Mouse (Mus musculus) midbrain, embryonic 12.5 days (tissue): ENCODE results near the gene E130218I03Rik. TPM values are rescaled to one million over a fixed set of nuclear protein-coding genes. Genes with fewer than 3 reads are reported as not detected.

Experiments used
- ATAC-seq: fragments of 200-750 bp; cut with Nextera tagmentation; 2 replicates; pipeline ENCODE4 v1.8.0; 2017; ENCODE audit warnings: low read depth, moderate TSS enrichment, moderate library complexity; ENCODE audit not compliant: low FRiP score
- H3K27ac ChIP-seq: fragments of 300-500 bp; sonication (generic); replicated peaks from 2 replicates; pipeline ENCODE4 v1.5.1; 2016; ENCODE audit warnings: mild to moderate bottlenecking
- H3K27me3 ChIP-seq: fragments of 300-500 bp; sonication (generic); 2 replicates; pipeline ENCODE4 v1.6.1; 2016; ENCODE audit warnings: mild to moderate bottlenecking
- H3K36me3 ChIP-seq: fragments of 300-500 bp; sonication (generic); 2 replicates; pipeline ENCODE4 v1.6.1; 2016
- H3K4me1 ChIP-seq: fragments of 300-500 bp; sonication (generic); 2 replicates; pipeline ENCODE4 v1.6.1; 2016
- H3K4me2 ChIP-seq: fragments of 300-500 bp; sonication (generic); replicated peaks from 2 replicates; pipeline ENCODE4 v1.6.1; 2016; ENCODE audit warnings: mild to moderate bottlenecking, moderate library complexity
- H3K4me3 ChIP-seq: fragments of 300-500 bp; sonication (generic); 2 replicates; pipeline ENCODE4 v1.5.1; 2016; ENCODE audit warnings: mild to moderate bottlenecking
- H3K9ac ChIP-seq: fragments of 300-500 bp; sonication (generic); replicated peaks from 2 replicates; pipeline ENCODE4 v1.6.1; 2016; ENCODE audit warnings: mild to moderate bottlenecking, moderate library complexity
- H3K9me3 ChIP-seq: fragments of 300-500 bp; sonication (generic); 2 replicates; pipeline ENCODE4 v1.6.1; 2016; ENCODE audit warnings: mild to moderate bottlenecking
- WGBS: fragments of 180-500 bp; shearing (Covaris S2); methylation state at CpG from one replicate; pipeline ENCODE4 v1.1.7; 2016; 5-methylcytosine and 5-hydroxymethylcytosine counted together
- polyA plus RNA-seq: library from polyadenylated mRNA; unstranded; fragments of >200 nt; fragmentation: Nextera tagmentation; extraction: Ambion mirVana; gene quantifications from 2 replicates; pipeline ENCODE4 v1.2.1, GENCODE M21; 2016

E130218I03Rik gene
- polyA plus RNA-seq, 1 experiment from 2014 or later = 0.23 TPM

DNA sequence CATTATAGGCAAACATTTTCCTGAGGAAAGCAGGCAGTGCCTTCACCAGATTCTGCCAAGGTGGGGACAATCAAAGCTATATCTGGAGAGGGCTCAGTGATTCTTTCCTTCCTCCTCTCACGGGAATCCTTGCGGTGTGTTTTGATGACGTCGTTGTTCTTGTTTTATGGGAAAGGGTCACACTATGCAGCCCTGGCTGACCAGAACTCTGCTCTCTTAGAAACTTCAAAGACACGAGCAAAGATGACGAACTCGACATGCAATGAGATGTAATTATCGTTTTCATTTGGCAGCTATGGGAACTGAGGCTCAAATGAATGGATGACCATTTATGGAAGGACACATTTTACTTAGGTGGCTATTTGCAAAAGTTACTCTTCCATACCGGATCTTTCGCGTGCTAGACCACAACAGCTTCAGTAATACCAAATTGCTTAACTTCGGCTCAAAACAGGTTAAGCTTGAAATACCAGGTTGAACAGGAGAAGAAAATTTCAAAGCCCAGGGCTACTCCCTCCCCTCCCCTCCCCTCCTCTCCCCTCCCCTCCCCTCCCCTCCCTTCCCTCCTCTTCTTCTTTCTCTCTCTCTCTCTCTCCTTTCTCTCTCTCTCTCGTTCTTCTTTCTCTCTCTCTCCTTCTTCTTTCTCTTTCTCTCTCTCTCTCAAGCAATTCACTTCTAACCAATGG is 29.4 kb downstream of the E130218I03Rik start:
- H3K9me3 ChIP-seq = no peaks in the 10 kb centered on the region
- H3K4me1 ChIP-seq = 0 out of 2 replicates have a peak, but pooled peaks cover 3% of the 10 kb centered on the region
- H3K4me3 ChIP-seq = no peak overlapping the region
- H3K27me3 ChIP-seq = no peaks in the 10 kb centered on the region
- WGBS = 37% methylated on average over 12 of the region's 13 CpGs
- H3K9ac ChIP-seq = no peak overlapping the region
- no peak overlapping the region; the same call in 1 of the 2 replicates for H3K4me2 ChIP-seq
- H3K36me3 ChIP-seq = peaks cover 23% of the 10 kb centered on the region
- ATAC-seq = no peak
- H3K27ac ChIP-seq = no peak overlapping the region

DNA sequence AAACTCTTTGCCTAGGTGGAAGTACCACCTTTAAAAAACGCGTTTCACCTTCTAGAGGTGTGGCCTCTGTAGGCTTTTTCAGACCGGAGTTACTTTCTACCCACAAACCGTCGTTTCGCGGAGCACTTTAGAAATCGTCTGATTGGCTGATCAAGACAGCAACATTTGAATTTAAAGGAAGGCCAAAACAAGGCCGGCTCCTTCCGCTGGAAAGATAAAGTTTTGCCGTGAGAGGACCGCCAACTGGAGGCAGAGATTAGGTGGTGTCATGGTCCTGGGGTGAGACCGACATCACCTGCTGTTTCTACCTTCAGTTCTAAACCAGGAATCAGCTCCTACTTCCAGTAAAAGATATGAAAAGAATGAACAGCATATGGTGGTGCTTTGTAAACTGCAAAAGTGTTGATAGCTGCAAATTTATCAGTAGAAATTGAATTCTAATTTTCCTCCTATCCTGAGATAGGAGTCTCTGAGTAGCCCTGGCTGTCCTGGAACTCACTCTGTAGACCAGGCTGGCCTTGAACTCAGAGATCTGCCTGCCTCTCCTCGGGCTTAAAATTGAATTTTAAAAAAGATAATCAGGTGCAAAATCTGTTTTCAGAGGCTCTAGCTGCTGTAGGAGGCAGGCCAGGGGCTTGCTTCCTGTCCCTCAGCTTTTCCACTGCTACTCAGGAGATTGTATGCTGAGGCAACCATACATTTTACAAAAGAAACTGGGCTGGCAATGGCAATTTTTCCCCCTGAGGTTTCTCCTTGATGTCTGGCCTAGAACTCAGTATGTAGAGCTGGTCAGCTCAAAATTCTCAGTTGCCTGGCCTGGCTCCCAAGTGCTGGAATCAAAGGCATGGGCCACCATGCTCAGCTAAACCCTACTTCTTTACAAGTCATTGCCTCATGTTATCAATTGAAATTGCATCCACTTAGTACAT is 30.2 kb downstream of the E130218I03Rik start:
- peaks cover 29% of the 10 kb centered on the region for H3K36me3 ChIP-seq
- 6% methylated on average over 14 of the region's 14 CpGs for WGBS
- no peak overlapping the region for H3K27ac ChIP-seq
- H3K9me3 ChIP-seq = no peaks in the 10 kb centered on the region
- 0 out of 2 replicates have a peak, but pooled peaks cover 3% of the 10 kb centered on the region for H3K4me1 ChIP-seq
- H3K4me3 ChIP-seq = no peak overlapping the region
- H3K9ac ChIP-seq = no peak overlapping the region
- H3K27me3 ChIP-seq = no peaks in the 10 kb centered on the region
- H3K4me2 ChIP-seq = no peak overlapping the region; the same call in 1 of the 2 replicates
- ATAC-seq = no peak

DNA sequence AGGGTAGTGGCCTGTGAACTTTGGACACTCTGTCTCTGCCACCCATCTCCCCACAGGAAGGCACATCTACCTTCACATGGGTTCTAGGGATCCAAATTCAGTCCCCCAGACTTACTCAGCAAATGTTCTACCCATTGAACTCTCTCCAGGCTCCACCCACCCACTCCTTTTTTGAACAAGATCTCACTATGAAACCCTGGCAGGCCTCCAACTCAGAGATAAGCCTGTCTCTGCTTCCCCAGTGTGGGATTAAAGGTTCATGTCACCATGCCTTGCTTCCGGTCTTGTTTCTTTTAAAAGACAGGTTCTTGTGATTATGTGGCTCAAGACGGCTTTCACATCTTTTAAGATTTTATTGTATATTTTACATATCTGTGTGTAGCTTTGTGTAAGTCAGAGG is 41.5 kb downstream of the E130218I03Rik start:
- Histone ChIP-seq H3K9me3 (no peaks in the 10 kb centered on the region), H3K27me3 (no peaks in the 10 kb centered on the region), H3K4me1 (peaks cover 21% of the 10 kb centered on the region), H3K36me3 (peaks cover 33% of the 10 kb centered on the region), H3K9ac (no peak overlapping the region), H3K27ac (no peak overlapping the region), H3K4me3 (no peak overlapping the region), H3K4me2 (no peak overlapping the region)
- ATAC-seq = no peak
- 98% methylated on average over 2 of the region's 2 CpGs for WGBS

DNA sequence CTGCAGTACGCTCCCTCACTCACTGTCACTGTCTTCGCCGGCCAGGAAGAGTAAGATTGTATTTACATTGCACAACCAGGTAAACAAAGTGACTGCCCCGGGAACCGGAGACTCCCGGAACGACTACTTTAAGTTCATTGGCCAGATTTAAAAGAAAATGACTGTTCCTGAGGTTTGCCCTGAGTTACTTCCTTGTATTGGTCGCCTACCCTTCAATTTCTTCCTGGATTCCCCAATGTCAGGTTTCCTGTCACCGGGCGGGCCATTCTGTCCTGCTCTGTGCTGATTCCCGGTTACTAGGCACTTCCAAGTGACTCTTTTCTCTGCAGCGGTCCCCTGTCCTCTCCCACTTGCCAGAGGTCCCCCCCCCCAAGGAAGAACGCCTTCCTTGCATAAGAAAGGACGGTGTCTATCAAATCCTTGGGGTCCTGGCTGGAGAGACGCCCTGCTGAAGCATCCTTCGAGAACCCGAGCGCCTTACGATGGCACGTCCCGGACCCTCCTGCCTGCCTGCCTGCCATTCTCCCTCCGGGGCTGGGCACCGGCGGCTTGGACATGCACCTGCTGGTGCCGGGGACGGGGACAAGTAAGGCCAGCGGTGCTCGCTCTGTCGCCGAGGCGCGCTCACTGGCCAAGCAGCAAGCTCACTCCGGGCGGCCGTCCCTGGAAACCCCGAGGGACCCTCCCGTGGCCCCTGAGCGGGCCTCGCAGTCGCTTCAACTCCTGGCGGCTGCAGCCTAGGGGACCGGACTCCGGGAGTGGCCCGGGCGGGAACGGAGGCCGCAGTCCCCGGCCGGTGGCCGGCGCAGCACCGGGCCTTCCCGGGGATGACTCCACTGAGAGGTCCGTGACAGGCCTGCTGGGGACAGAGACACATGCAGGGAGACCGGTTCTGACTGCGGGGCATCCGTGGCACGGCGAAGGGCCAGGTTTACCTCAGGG is 43.0 kb downstream of the E130218I03Rik start:
- Histone ChIP-seq H3K4me3 (peak overlapping the region; percentile 88), H3K4me1 (peaks cover 21% of the 10 kb centered on the region), H3K27ac (peak overlapping the region; percentile 100), H3K9ac (peak overlapping the region; percentile 99), H3K27me3 (no peaks in the 10 kb centered on the region), H3K9me3 (no peaks in the 10 kb centered on the region), H3K36me3 (peaks cover 29% of the 10 kb centered on the region), H3K4me2 (peak overlapping the region; percentile 92)
- ATAC-seq = peak; percentile 35
- WGBS = 3% methylated on average over 59 of the region's 59 CpGs

DNA sequence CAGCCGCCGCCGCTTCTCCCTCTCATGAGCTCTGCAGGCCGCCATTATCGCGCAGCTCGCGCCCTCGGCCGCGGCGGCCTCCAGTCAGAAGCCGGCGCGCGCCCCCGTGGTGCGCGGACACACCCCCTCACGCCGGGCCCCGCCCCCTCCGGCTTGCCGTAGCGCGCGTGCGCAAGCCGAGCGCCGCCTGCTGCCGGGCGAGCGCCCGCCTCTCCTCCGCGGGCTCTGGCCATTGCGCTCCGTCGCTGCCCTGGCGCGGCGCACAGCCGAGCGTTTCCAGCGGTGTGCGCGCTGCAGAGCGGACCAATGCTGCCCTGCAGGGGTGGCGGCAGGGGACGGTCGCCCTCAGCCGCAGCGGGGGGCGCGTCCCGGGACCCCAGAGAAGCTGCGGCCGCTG is 43.7 kb downstream of the E130218I03Rik start:
- peak; percentile 95 for ATAC-seq
- under 1% methylated on average over 49 of the region's 59 CpGs for WGBS

DNA sequence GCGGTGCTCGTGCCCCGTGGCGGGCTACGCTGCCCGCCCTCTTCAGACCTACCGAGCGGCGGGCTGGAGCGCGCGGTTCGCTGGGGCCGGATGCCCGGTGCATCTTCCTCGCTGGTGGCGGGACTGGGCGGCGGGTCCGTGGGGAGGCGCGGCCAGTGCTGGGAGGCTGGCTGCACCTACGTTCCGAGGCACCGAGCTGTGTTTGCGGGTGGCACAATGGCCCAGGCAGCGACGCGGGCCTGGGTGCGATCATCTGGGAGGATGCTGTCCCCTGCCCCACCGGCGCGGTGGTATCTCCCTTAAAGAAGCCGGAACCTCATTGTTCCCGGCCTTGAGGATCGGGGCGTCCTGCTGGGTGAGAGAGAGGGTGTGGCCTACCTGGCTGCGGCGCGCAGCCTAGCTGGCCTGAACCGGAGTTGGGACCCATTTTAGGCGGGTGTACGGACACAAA is 44.1 kb downstream of the E130218I03Rik start, which contains the start of gene Pdik1l:
Pdik1l (minus strand) TSS at position 321 of the 451 bp plus-strand sequence.
- peak within 1 kb of the TSS; percentile 99 for H3K9ac ChIP-seq
- ATAC-seq = peak; percentile 80
- H3K27ac ChIP-seq = peak within 1 kb of the TSS; percentile 100
- WGBS = under 1% methylated on average over 31 of the region's 43 CpGs
- peaks cover 21% of the 10 kb centered on the region; the same call in 1 of the 2 replicates for H3K36me3 ChIP-seq
- peaks cover 4% of the 10 kb centered on the region; the same call in 1 of the 2 replicates for H3K27me3 ChIP-seq
- peak within 1 kb of the TSS; percentile 88 for H3K4me3 ChIP-seq
- H3K9me3 ChIP-seq = no peaks in the 10 kb centered on the region
- H3K4me2 ChIP-seq = peak within 1 kb of the TSS; percentile 92
- H3K4me1 ChIP-seq = peaks cover 21% of the 10 kb centered on the region

More for the DNA sequence above, 43.7 kb downstream of the E130218I03Rik start:
- Histone ChIP-seq H3K4me2 (peak overlapping the region; percentile 92), H3K4me1 (peaks cover 21% of the 10 kb centered on the region), H3K27ac (peak overlapping the region; percentile 100), H3K9me3 (no peaks in the 10 kb centered on the region), H3K27me3 (no peaks in the 10 kb centered on the region), H3K4me3 (peak overlapping the region; percentile 88), H3K9ac (peak overlapping the region; percentile 99), H3K36me3 (peaks cover 24% of the 10 kb centered on the region)

DNA sequence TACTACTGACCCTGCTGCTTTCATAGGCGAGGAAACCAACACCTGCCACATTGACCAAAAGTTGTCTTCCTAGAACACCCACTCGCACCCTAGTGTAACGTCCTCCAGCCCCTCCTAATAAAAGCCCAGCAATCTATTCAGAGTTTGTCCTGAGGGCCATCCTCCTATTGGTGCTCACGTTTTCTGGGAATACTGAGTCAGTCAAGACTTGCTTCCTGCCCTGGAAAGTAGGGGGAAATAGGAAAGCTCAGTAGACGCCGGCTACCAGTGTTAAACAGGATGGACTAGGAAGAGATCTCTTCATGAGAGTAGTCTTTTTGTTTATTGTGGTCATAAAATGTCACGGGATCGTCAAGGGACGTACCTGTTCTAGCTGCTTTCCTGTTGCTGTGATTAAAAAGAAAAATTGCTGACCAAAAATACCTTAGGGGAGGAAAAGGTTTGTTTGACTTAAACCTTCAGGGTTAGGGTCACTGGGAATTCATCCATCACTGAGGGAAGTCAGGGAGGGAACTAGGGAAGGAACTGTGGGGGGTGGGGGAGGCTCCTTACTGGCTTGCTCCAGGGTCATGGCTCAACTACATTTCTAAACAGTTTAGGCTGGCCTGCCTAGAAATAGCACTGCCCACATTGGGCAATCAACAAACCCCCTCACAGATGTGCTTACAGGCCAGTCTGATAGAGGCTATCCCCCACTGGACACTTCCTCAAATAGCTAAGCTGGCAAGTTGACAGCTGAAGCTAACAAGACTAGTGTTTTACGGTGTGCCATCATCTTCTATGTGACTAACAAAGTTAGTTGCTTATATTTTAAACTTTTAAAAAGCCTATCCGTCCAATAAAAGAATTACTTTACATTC is 45.2 kb downstream of the E130218I03Rik start:
- H3K4me3 ChIP-seq = peak overlapping the region; percentile 88
- H3K4me1 ChIP-seq = peaks cover 21% of the 10 kb centered on the region
- WGBS = 52% methylated on average over 11 of the region's 11 CpGs
- ATAC-seq = no peak
- H3K27ac ChIP-seq = peak overlapping the region; percentile 100; the same call in 1 of the 2 replicates
- peak overlapping the region; percentile 99; the same call in 1 of the 2 replicates for H3K9ac ChIP-seq
- H3K4me2 ChIP-seq = peak overlapping the region; percentile 92
- H3K36me3 ChIP-seq = peaks cover 10% of the 10 kb centered on the region; the same call in 1 of the 2 replicates
- no peaks in the 10 kb centered on the region for H3K9me3 ChIP-seq
- H3K27me3 ChIP-seq = peaks cover 13% of the 10 kb centered on the region

DNA sequence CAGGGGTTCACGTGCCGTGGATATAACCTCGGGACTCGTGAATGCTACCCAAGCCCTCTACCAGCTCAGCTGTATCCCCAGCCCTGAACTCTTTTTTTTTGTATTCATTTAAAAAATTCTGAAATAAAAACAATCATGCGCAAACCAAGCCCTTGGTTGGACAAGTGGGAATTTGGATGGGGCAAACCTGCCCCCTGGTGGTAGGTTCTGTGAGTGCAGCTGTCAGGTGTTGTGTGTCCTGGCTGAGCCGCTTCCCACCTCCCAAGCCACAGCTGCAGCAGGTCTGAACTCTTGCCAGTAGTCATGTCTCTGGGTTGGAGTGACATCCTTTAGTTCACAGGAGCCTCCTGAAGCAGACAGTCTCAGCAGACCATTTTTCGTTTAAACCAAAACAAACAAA is 48.6 kb downstream of the E130218I03Rik start:
- ATAC-seq = no peak
- no peak overlapping the region for H3K4me2 ChIP-seq
- H3K9me3 ChIP-seq = no peaks in the 10 kb centered on the region
- WGBS = 22% methylated on average over 7 of the region's 7 CpGs
- H3K4me3 ChIP-seq = no peak overlapping the region
- H3K36me3 ChIP-seq = no peaks in the 10 kb centered on the region
- no peak overlapping the region for H3K9ac ChIP-seq
- peaks cover 20% of the 10 kb centered on the region for H3K27me3 ChIP-seq
- H3K27ac ChIP-seq = no peak overlapping the region
- peaks cover 11% of the 10 kb centered on the region for H3K4me1 ChIP-seq

DNA sequence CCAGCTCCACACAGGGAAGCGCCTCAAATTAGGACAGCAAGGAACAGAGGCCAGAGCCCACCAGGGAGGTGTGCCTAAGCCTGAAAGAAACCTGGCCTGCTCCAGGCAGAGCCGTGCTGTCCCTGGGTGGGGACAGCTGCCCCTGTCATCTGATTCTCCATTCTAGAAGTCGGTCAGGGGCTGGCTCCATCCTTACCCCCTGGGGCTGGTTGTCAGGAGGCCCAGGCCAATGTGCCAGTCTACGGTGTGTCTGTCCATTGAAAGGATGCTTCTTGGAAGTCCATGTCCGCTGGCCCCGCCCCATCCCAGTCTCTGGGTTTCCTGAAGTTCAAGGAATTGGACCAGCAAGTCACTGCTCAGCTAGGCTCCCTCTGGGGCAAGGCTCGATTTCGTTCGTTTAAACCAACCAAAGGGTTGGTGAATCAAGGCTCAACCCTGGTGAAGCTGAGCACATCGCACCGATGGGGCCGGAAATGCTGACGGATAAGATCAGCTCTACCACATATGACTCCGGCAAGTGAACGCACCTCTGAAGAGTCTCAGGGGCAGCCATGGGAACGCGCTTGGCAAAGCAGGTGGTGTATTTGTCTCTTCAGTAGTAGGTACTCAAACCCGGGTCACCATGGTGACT is 49.7 kb downstream of the E130218I03Rik start:
- 76% methylated on average over 18 of the region's 18 CpGs for WGBS

DNA sequence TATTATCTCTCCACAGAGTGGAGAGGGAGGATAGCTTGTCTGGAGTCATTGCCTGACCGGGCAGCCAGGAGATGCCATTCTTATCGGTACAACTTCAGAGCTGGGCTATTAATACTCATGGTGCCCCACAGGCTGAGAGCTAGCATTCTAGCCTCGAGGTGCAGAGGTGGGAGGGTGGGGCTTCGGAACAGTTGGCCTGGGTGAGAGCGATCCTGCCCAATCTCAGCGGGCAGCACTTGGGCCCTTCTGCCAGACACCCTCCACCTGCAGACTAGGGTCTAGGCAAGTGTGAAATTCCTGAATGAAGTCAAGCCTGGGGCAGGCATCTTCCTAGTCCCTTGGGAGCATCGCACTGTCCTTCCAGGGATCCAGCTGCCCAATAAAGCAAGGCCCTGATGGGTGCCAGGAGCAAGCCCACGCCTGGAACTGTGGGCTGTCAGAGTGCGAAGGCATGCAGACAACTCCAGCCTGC is 50.3 kb downstream of the E130218I03Rik start:
- H3K4me3 ChIP-seq = no peak overlapping the region
- H3K27ac ChIP-seq = no peak overlapping the region
- peaks cover 1% of the 10 kb centered on the region for H3K4me1 ChIP-seq
- no peak for ATAC-seq
- no peaks in the 10 kb centered on the region for H3K36me3 ChIP-seq
- H3K9me3 ChIP-seq = no peaks in the 10 kb centered on the region
- H3K27me3 ChIP-seq = peaks cover 20% of the 10 kb centered on the region
- WGBS = 74% methylated on average over 9 of the region's 9 CpGs
- no peak overlapping the region for H3K9ac ChIP-seq
- H3K4me2 ChIP-seq = no peak overlapping the region

More for the DNA sequence above, 49.7 kb downstream of the E130218I03Rik start:
- Histone ChIP-seq H3K27me3 (peaks cover 20% of the 10 kb centered on the region), H3K36me3 (no peaks in the 10 kb centered on the region), H3K4me2 (no peak overlapping the region), H3K9me3 (no peaks in the 10 kb centered on the region), H3K4me1 (peaks cover 7% of the 10 kb centered on the region), H3K9ac (0 out of 2 replicates have a peak overlapping the region, but pooled peaks have one; percentile 8), H3K4me3 (no peak overlapping the region), H3K27ac (no peak overlapping the region)
- no peak for ATAC-seq
